Mouse (Mus musculus) midbrain, embryonic 12.5 days (tissue): ENCODE results near the gene Bcl7a. TPM values are rescaled to one million over a fixed set of nuclear protein-coding genes. Genes with fewer than 3 reads are reported as not detected.

Experiments used
- ATAC-seq: fragments of 200-750 bp; cut with Nextera tagmentation; 2 replicates; pipeline ENCODE4 v1.8.0; 2017; ENCODE audit warnings: low read depth, moderate TSS enrichment, moderate library complexity; ENCODE audit not compliant: low FRiP score
- H3K27ac ChIP-seq: fragments of 300-500 bp; sonication (generic); replicated peaks from 2 replicates; pipeline ENCODE4 v1.5.1; 2016; ENCODE audit warnings: mild to moderate bottlenecking
- H3K27me3 ChIP-seq: fragments of 300-500 bp; sonication (generic); 2 replicates; pipeline ENCODE4 v1.6.1; 2016; ENCODE audit warnings: mild to moderate bottlenecking
- H3K36me3 ChIP-seq: fragments of 300-500 bp; sonication (generic); 2 replicates; pipeline ENCODE4 v1.6.1; 2016
- H3K4me1 ChIP-seq: fragments of 300-500 bp; sonication (generic); 2 replicates; pipeline ENCODE4 v1.6.1; 2016
- H3K4me2 ChIP-seq: fragments of 300-500 bp; sonication (generic); replicated peaks from 2 replicates; pipeline ENCODE4 v1.6.1; 2016; ENCODE audit warnings: mild to moderate bottlenecking, moderate library complexity
- H3K4me3 ChIP-seq: fragments of 300-500 bp; sonication (generic); 2 replicates; pipeline ENCODE4 v1.5.1; 2016; ENCODE audit warnings: mild to moderate bottlenecking
- H3K9ac ChIP-seq: fragments of 300-500 bp; sonication (generic); replicated peaks from 2 replicates; pipeline ENCODE4 v1.6.1; 2016; ENCODE audit warnings: mild to moderate bottlenecking, moderate library complexity
- H3K9me3 ChIP-seq: fragments of 300-500 bp; sonication (generic); 2 replicates; pipeline ENCODE4 v1.6.1; 2016; ENCODE audit warnings: mild to moderate bottlenecking
- WGBS: fragments of 180-500 bp; shearing (Covaris S2); methylation state at CpG from one replicate; pipeline ENCODE4 v1.1.7; 2016; 5-methylcytosine and 5-hydroxymethylcytosine counted together
- polyA plus RNA-seq: library from polyadenylated mRNA; unstranded; fragments of >200 nt; fragmentation: Nextera tagmentation; extraction: Ambion mirVana; gene quantifications from 2 replicates; pipeline ENCODE4 v1.2.1, GENCODE M21; 2016

Bcl7a gene
- polyA plus RNA-seq, 1 experiment from 2014 or later = 56.7 TPM

DNA sequence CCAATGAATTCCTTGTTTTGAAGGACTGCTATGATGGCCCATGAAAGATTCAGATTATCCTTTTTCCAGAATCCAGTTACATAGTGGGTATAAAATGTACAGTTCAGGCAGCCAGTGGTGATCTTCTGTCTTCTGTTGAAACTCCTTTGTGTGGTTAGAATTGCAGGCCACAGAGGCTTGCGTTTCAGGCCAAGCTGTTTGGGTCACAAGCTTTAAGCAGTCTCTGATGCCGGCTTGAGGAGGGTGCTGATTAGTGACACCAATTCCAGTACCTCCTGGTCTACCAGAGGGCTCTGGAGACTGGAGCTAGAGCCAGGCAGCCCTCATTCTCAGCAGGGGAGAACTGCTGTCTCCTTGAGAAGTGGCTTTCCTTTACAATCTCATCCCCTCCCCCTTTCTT, 63.3 kb downstream of the Bcl7a start:
- H3K27ac ChIP-seq = no peak overlapping the region
- H3K9me3 ChIP-seq = no peaks in the 10 kb centered on the region
- ATAC-seq = no peak
- 54% methylated on average over 2 of the region's 2 CpGs for WGBS
- H3K4me1 ChIP-seq = no peaks in the 10 kb centered on the region; the same call in 1 of the 2 replicates
- no peaks in the 10 kb centered on the region for H3K27me3 ChIP-seq
- H3K4me3 ChIP-seq = no peak overlapping the region
- peaks cover 9% of the 10 kb centered on the region for H3K36me3 ChIP-seq
- no peak overlapping the region for H3K9ac ChIP-seq
- no peak overlapping the region for H3K4me2 ChIP-seq

GRCm38 (mm10) chr5:123408176-123408575, 64.5 kb downstream of the Bcl7a start:
- Histone ChIP-seq H3K4me2 (no peak overlapping the region), H3K36me3 (peaks cover 9% of the 10 kb centered on the region), H3K4me1 (no peaks in the 10 kb centered on the region; the same call in 1 of the 2 replicates), H3K4me3 (no peak overlapping the region), H3K9me3 (no peaks in the 10 kb centered on the region), H3K9ac (no peak overlapping the region), H3K27ac (no peak overlapping the region), H3K27me3 (no peaks in the 10 kb centered on the region)
- no peak for ATAC-seq
- 59% methylated on average over 3 of the region's 3 CpGs for WGBS

GRCm38 (mm10) chr5:123412193-123412592, 68.6 kb downstream of the Bcl7a start:
- H3K36me3 ChIP-seq = peaks cover 9% of the 10 kb centered on the region
- peaks cover 17% of the 10 kb centered on the region for H3K4me1 ChIP-seq
- H3K4me3 ChIP-seq = no peak overlapping the region
- H3K4me2 ChIP-seq = no peak overlapping the region
- no peak overlapping the region for H3K27ac ChIP-seq
- no peak overlapping the region for H3K9ac ChIP-seq
- WGBS = 95% methylated on average over 4 of the region's 4 CpGs
- ATAC-seq = no peak
- H3K27me3 ChIP-seq = 0 out of 2 replicates have a peak, but pooled peaks cover 3% of the 10 kb centered on the region
- no peaks in the 10 kb centered on the region for H3K9me3 ChIP-seq

- no peak overlapping the region for H3K4me3 ChIP-seq
- peaks cover 9% of the 10 kb centered on the region for H3K36me3 ChIP-seq
- no peak overlapping the region for H3K27ac ChIP-seq
- H3K27me3 ChIP-seq = 0 out of 2 replicates have a peak, but pooled peaks cover 3% of the 10 kb centered on the region
- peaks cover 17% of the 10 kb centered on the region for H3K4me1 ChIP-seq
- no peak for ATAC-seq
- no peak overlapping the region for H3K4me2 ChIP-seq
- H3K9me3 ChIP-seq = no peaks in the 10 kb centered on the region
- H3K9ac ChIP-seq = no peak overlapping the region
- WGBS = 92% methylated on average over 2 of the region's 2 CpGs
Measured at GRCm38 (mm10) chr5:123413866-123414363, 70.3 kb downstream of the Bcl7a start.

- Histone ChIP-seq H3K27ac (no peak overlapping the region), H3K4me2 (no peak overlapping the region), H3K4me3 (no peak overlapping the region), H3K36me3 (no peaks in the 10 kb centered on the region), H3K4me1 (peaks cover 22% of the 10 kb centered on the region), H3K9me3 (no peaks in the 10 kb centered on the region), H3K27me3 (0 out of 2 replicates have a peak, but pooled peaks cover 3% of the 10 kb centered on the region), H3K9ac (no peak overlapping the region)
- WGBS = 88% methylated on average over 3 of the region's 3 CpGs
- ATAC-seq = no peak
Measured at GRCm38 (mm10) chr5:123416149-123416548, 72.5 kb downstream of the Bcl7a start.

DNA sequence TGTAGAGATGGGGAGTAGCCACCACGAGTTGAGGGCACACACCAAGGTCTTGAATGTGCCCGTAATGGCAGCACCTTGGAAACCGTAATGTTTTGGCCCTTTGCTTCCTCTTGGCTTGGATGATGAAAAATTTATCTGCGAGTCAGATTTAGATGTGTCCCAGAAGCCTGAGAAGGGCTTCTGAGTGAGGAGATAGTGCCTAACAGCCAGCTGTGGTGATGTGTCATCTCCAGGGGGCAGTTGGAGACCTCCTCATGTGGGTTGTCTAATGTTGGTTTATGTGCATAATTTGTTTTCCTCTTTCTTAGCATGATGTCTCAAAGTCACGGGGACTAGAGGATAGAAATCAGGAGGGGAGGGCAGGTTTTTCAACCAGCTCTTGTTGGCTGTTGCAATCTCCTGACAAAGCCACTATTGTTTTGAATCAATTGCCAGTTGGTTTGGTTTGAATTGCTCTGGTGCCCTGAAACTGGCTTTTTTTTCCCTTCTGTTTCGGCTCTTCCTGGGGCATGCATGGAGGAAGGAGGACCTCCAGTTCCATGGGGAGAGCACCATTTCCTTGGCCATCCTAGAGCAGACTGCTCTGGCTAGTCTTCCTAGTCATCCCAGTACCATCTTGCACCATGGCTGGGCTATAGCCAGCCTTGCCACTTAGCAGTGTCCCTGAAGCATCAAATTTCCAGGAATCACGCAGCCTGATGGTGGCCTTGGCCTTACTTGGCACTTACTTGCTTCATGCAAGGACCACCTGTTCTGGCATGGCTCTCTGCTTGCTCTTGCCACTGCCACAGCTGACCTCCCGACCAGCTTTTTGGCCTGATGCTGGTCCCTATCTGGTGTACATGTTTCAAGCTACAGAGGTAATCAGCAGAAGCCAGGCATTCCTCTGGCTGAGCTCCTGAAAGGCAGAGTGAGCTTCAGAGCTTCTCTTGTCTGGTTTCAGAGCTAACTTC, 73.2 kb downstream of the Bcl7a start:
- H3K9ac ChIP-seq = no peak overlapping the region
- peaks cover 22% of the 10 kb centered on the region for H3K4me1 ChIP-seq
- H3K27me3 ChIP-seq = 0 out of 2 replicates have a peak, but pooled peaks cover 3% of the 10 kb centered on the region
- no peaks in the 10 kb centered on the region for H3K9me3 ChIP-seq
- 74% methylated on average over 8 of the region's 8 CpGs for WGBS
- no peak overlapping the region for H3K27ac ChIP-seq
- ATAC-seq = no peak
- no peak overlapping the region for H3K4me3 ChIP-seq
- H3K4me2 ChIP-seq = no peak overlapping the region
- H3K36me3 ChIP-seq = no peaks in the 10 kb centered on the region

DNA sequence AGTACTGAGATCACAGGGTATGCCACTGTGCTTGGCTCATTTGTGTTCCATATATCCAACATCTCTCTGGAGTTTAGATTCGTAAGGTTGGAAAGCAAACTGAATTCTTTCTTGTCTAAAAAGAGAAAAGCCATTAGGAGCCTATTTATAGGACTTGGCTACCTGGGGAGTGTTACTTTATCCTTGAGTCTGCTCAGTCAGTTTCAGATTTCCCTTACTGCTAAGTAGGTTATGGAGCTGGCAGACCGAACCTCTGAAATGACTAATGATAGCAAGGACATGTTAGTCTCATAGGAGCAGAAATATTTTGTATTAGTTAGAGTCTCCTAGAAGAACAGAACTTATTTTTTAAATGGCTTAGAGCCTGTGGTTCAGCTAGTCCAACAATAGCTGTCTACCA, 80.3 kb downstream of the Bcl7a start:
- H3K27ac ChIP-seq = no peak overlapping the region
- H3K9me3 ChIP-seq = peaks cover 7% of the 10 kb centered on the region; the same call in 1 of the 2 replicates
- ATAC-seq = no peak
- H3K9ac ChIP-seq = no peak overlapping the region
- WGBS = 75% methylated on average over 2 of the region's 2 CpGs
- no peak overlapping the region for H3K4me2 ChIP-seq
- no peaks in the 10 kb centered on the region for H3K27me3 ChIP-seq
- no peak overlapping the region for H3K4me3 ChIP-seq
- H3K36me3 ChIP-seq = 0 out of 2 replicates have a peak, but pooled peaks cover 5% of the 10 kb centered on the region
- H3K4me1 ChIP-seq = peaks cover 5% of the 10 kb centered on the region; the same call in 1 of the 2 replicates

Other genes with a start within 250 kb of the Bcl7a start
- 1.9 and 2.4 TPM in 2 replicates for gene Rhof, start 211.1 kb upstream of the Bcl7a start, polyA plus RNA-seq
- gene Setd1b, start 201.6 kb upstream of the Bcl7a start, polyA plus RNA-seq = 13.1 and 13.2 TPM in 2 replicates
- 64.5 and 75.4 TPM in 2 replicates for gene Psmd9, start 174.4 kb upstream of the Bcl7a start, polyA plus RNA-seq
- gene Hpd, start 161.1 kb upstream of the Bcl7a start, polyA plus RNA-seq = not detected in 2 replicates
- gene Wdr66, start 91.7 kb upstream of the Bcl7a start, polyA plus RNA-seq = 0.86 and 1.1 TPM in 2 replicates
- 16.8 and 21.5 TPM in 2 replicates for gene Mlxip, start 51.0 kb downstream of the Bcl7a start, polyA plus RNA-seq
- 0.11 TPM in 1 of 2 replicates, not detected in the other for gene Lrrc43, start 145.5 kb downstream of the Bcl7a start, polyA plus RNA-seq
- not detected in 2 replicates for gene Il31, start 145.7 kb downstream of the Bcl7a start, polyA plus RNA-seq
- gene B3gnt4, start 166.6 kb downstream of the Bcl7a start, polyA plus RNA-seq = 1.5 and 1.7 TPM in 2 replicates
- gene Diablo, start 180.3 kb downstream of the Bcl7a start, polyA plus RNA-seq = 135 and 145 TPM in 2 replicates
- 1.1 and 1.9 TPM in 2 replicates for gene Gm49027, start 181.7 kb downstream of the Bcl7a start, polyA plus RNA-seq
- gene Vps33a, start 229.2 kb downstream of the Bcl7a start, polyA plus RNA-seq = 39.7 and 40.4 TPM in 2 replicates